Mouse (Mus musculus) adipocyte (in vitro differentiated cells): ENCODE data around the gene Sema4d.
"Not testable (repeated sequence)": the region's sequence is repeated elsewhere in the genome, so short reads cannot be mapped to it uniquely, and the experiment has no call there.

Experiments used
- DNase-seq: peaks from one replicate; pipeline ENCODE4 v3.0.0-alpha.2; 2016; ENCODE audit warnings: low spot score

The Sema4d gene

GRCm38 (mm10) chr13:51793425-51793891 lies at the start of gene Sema4d:
TSS of gene Sema4d (minus strand) at chr13:51793747.
- no peak for DNase-seq

- no peak for DNase-seq
Observed at GRCm38 (mm10) chr13:51843298-51843697, 49.8 kb upstream of the Sema4d start.

GRCm38 (mm10) chr13:51842773-51843172 lies 49.2 kb upstream of the Sema4d start:
- no peak for DNase-seq

GRCm38 (mm10) chr13:51842191-51842590 lies 48.6 kb upstream of the Sema4d start:
- no peak for DNase-seq

- no peak for DNase-seq
Observed at GRCm38 (mm10) chr13:51841541-51842115, 48.1 kb upstream of the Sema4d start.

GRCm38 (mm10) chr13:51840702-51841101 lies 47.2 kb upstream of the Sema4d start:
- no peak for DNase-seq

GRCm38 (mm10) chr13:51839250-51840026 lies 45.9 kb upstream of the Sema4d start:
- DNase-seq = peak; percentile 76

GRCm38 (mm10) chr13:51837402-51837801 lies 43.9 kb upstream of the Sema4d start:
- no peak for DNase-seq

- not testable (repeated sequence) for DNase-seq
Observed at GRCm38 (mm10) chr13:51835208-51835607, 41.7 kb upstream of the Sema4d start.

- DNase-seq = no peak
Observed at GRCm38 (mm10) chr13:51834520-51834919, 41.0 kb upstream of the Sema4d start.

GRCm38 (mm10) chr13:51834024-51834423 lies 40.5 kb upstream of the Sema4d start:
- DNase-seq = not testable (repeated sequence)

GRCm38 (mm10) chr13:51833611-51834010 lies 40.1 kb upstream of the Sema4d start:
- no peak for DNase-seq

- no peak for DNase-seq
Observed at GRCm38 (mm10) chr13:51832491-51832890, 38.9 kb upstream of the Sema4d start.

- peak; percentile 76 for DNase-seq
Observed at GRCm38 (mm10) chr13:51830744-51831450, 37.4 kb upstream of the Sema4d start.

GRCm38 (mm10) chr13:51823822-51824495 lies 30.4 kb upstream of the Sema4d start:
- no peak for DNase-seq

- DNase-seq = no peak
Observed at GRCm38 (mm10) chr13:51821988-51822387, 28.4 kb upstream of the Sema4d start.

GRCm38 (mm10) chr13:51819351-51819750 lies 25.8 kb upstream of the Sema4d start:
- no peak for DNase-seq

- DNase-seq = no peak
Observed at GRCm38 (mm10) chr13:51818944-51819326, 25.4 kb upstream of the Sema4d start.

- no peak for DNase-seq
Observed at GRCm38 (mm10) chr13:51818170-51818943, 24.8 kb upstream of the Sema4d start.

- DNase-seq = peak; percentile 37
Observed at GRCm38 (mm10) chr13:51816559-51817041, 23.1 kb upstream of the Sema4d start.

- DNase-seq = no peak
Observed at GRCm38 (mm10) chr13:51815865-51816504, 22.4 kb upstream of the Sema4d start.
